Mouse (Mus musculus): ENCODE data around the gene Nabp1. TPM values are rescaled to one million over a fixed set of nuclear protein-coding genes. Genes with fewer than 3 reads are reported as not detected.

Gene Nabp1
- polyA plus RNA-seq, 1 experiment from 2014 or later = 9.6 TPM

DNA sequence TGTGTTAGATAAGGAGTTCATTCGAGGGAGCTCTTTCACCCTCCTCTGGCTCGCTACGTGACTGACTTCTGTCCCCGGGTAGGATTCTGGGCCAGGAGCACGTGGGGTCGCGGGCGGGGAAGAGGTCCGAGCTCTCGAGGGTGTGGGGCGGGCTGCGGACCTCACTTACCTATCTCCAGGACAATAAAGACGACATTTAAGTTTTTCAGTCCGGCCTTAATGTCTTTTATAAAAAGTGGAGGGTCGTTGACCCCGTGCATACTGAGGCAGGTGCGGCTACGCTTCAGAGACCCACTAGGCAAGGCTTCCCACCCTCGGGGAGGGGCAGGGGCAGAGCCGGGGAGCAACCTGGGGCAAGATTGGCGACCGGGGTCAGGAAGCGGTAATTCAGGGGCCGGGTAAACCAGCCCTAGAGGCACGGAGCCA, 556 bp downstream of the Nabp1 start:
- Histone ChIP-seq H3K4me2 (ENCODE audit: low read length) (peak overlapping the region; percentile 99), H3K27me3 (ENCODE audit: control insufficient read depth, insufficient read depth, low read depth, low read length) (no peaks in the 10 kb centered on the region), H3K9ac (ENCODE audit: low read depth, low read length) (peak overlapping the region; percentile 75), H3K4me1 (ENCODE audit: control insufficient read depth, insufficient read depth, low read length) (peaks cover 6% of the 10 kb centered on the region), H3K36me3 (ENCODE audit: control insufficient read depth, insufficient read depth, low read length) (no peaks in the 10 kb centered on the region), H3K4me3 (ENCODE audit: low read depth, low read length) (peak overlapping the region; percentile 64), H3K27ac (ENCODE audit: low read length) (peak overlapping the region; percentile 78), H3K9me3 (replicated peaks; ENCODE audit: control insufficient read depth, low read length, poor library complexity, severe bottlenecking) (no peaks in the 10 kb centered on the region)
- WGBS = under 1% methylated on average over 25 of the region's 25 CpGs
- peak; percentile 47 for ATAC-seq

DNA sequence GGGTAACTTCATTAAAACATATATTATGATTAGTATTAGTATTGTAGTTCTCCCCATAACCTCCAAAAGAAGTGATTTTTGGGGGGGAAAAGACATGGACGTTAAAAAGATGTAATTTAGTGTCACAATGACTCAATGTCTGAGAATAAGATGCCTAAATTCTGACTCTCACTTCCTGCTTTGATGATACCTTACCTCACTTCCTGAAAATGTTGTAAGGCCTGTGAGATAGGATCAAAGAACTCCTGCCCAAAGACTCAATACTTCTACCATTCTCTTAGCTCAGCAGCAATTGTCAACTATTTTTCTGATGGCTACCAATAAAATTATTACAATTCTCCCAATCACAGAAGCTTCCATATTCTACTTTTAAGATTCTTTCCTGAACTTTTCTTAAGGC, 1.8 kb downstream of the Nabp1 start:
- H3K4me3 ChIP-seq (ENCODE audit: low read depth, low read length) = no peak overlapping the region
- H3K9me3 ChIP-seq (replicated peaks; ENCODE audit: control insufficient read depth, low read length, poor library complexity, severe bottlenecking) = no peaks in the 10 kb centered on the region
- no peak overlapping the region for H3K4me2 ChIP-seq (ENCODE audit: low read length)
- no peak overlapping the region for H3K9ac ChIP-seq (ENCODE audit: low read depth, low read length)
- H3K27ac ChIP-seq (ENCODE audit: low read length) = no peak overlapping the region
- no peaks in the 10 kb centered on the region for H3K36me3 ChIP-seq (ENCODE audit: control insufficient read depth, insufficient read depth, low read length)
- WGBS = 83% methylated on average over 1 of the region's 1 CpGs
- no peaks in the 10 kb centered on the region for H3K27me3 ChIP-seq (ENCODE audit: control insufficient read depth, insufficient read depth, low read depth, low read length)
- peaks cover 6% of the 10 kb centered on the region for H3K4me1 ChIP-seq (ENCODE audit: control insufficient read depth, insufficient read depth, low read length)
- no peak for ATAC-seq

DNA sequence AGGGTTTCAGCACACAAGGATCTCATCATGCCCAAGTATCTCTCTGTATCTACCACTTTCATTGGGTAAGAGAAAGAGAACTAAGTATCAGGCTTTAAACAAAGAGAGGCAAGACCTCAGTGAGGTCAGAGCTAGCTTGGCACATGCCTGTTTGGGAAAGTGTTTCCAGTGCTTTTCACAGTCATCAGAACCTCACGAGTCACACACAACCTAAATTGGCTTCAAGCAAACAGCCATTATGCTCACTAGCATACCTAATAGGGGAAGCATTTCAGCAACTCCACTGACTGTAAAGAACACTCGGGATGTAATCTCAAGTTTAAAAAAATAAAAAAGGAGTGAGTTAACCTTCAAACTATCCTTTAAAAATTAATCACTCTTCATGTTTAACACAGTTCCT, 10.1 kb downstream of the Nabp1 start:
- H3K36me3 ChIP-seq (ENCODE audit: control insufficient read depth, insufficient read depth, low read length) = no peaks in the 10 kb centered on the region; the same call in 1 of the 2 replicates
- WGBS = 68% methylated on average over 2 of the region's 2 CpGs
- ATAC-seq = no peak
- no peaks in the 10 kb centered on the region for H3K9me3 ChIP-seq (replicated peaks; ENCODE audit: control insufficient read depth, low read length, poor library complexity, severe bottlenecking)
- no peak overlapping the region for H3K9ac ChIP-seq (ENCODE audit: low read depth, low read length)
- no peak overlapping the region for H3K4me3 ChIP-seq (ENCODE audit: low read depth, low read length)
- H3K27me3 ChIP-seq (ENCODE audit: control insufficient read depth, insufficient read depth, low read depth, low read length) = no peaks in the 10 kb centered on the region
- no peaks in the 10 kb centered on the region for H3K4me1 ChIP-seq (ENCODE audit: control insufficient read depth, insufficient read depth, low read length)
- no peak overlapping the region for H3K27ac ChIP-seq (ENCODE audit: low read length)
- no peak overlapping the region for H3K4me2 ChIP-seq (ENCODE audit: low read length)

DNA sequence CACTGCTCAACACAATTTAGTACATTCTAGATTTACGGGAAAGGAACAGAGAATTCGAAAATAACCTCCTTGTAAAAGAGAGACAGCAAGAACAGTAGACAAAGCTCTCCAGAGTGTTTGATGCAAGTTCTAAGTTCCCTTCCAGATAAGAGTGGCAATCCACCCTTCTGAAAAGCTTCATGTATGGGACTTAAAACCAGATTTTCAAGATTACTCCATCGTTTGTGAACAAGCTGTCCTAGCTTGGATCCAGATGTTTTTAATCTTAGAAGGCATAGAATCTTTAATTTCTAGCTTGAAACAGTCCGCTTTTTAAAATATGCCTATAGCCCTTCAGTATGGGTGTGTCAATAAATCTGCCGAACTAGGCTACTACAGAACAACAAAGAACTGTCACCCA, 11.0 kb downstream of the Nabp1 start:
- H3K27me3 ChIP-seq (ENCODE audit: control insufficient read depth, insufficient read depth, low read depth, low read length) = no peaks in the 10 kb centered on the region
- no peak overlapping the region for H3K4me3 ChIP-seq (ENCODE audit: low read depth, low read length)
- no peaks in the 10 kb centered on the region for H3K4me1 ChIP-seq (ENCODE audit: control insufficient read depth, insufficient read depth, low read length)
- no peaks in the 10 kb centered on the region for H3K9me3 ChIP-seq (replicated peaks; ENCODE audit: control insufficient read depth, low read length, poor library complexity, severe bottlenecking)
- no peak overlapping the region for H3K4me2 ChIP-seq (ENCODE audit: low read length)
- no peak overlapping the region for H3K9ac ChIP-seq (ENCODE audit: low read depth, low read length)
- no peaks in the 10 kb centered on the region; the same call in 1 of the 2 replicates for H3K36me3 ChIP-seq (ENCODE audit: control insufficient read depth, insufficient read depth, low read length)
- no peak for ATAC-seq
- H3K27ac ChIP-seq (ENCODE audit: low read length) = no peak overlapping the region
- 92% methylated on average over 5 of the region's 5 CpGs for WGBS

DNA sequence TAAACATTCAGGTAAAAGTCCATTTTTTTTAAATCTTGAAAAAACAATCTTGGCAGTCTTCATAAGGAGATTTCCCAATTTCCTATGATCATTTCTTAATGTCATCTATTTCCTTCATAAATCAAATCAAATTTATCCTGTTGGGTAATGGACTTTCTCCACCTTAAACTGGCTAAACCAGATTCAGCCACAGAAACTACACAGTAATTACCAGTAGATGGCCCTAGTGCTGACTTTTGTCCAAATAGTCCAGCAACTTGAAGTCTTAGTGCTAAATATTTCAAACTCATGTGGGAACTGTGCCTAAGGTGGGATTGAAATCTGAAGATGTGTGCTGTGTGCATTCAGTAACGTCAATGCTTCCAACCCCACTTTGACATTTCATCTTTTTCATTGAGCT, 11.8 kb downstream of the Nabp1 start:
- Histone ChIP-seq H3K27ac (ENCODE audit: low read length) (no peak overlapping the region), H3K9ac (ENCODE audit: low read depth, low read length) (no peak overlapping the region), H3K4me2 (ENCODE audit: low read length) (no peak overlapping the region), H3K4me1 (ENCODE audit: control insufficient read depth, insufficient read depth, low read length) (no peaks in the 10 kb centered on the region), H3K27me3 (ENCODE audit: control insufficient read depth, insufficient read depth, low read depth, low read length) (no peaks in the 10 kb centered on the region), H3K4me3 (ENCODE audit: low read depth, low read length) (no peak overlapping the region), H3K9me3 (replicated peaks; ENCODE audit: control insufficient read depth, low read length, poor library complexity, severe bottlenecking) (no peaks in the 10 kb centered on the region), H3K36me3 (ENCODE audit: control insufficient read depth, insufficient read depth, low read length) (no peaks in the 10 kb centered on the region; the same call in 1 of the 2 replicates)
- 38% methylated on average over 1 of the region's 1 CpGs for WGBS
- no peak for ATAC-seq

DNA sequence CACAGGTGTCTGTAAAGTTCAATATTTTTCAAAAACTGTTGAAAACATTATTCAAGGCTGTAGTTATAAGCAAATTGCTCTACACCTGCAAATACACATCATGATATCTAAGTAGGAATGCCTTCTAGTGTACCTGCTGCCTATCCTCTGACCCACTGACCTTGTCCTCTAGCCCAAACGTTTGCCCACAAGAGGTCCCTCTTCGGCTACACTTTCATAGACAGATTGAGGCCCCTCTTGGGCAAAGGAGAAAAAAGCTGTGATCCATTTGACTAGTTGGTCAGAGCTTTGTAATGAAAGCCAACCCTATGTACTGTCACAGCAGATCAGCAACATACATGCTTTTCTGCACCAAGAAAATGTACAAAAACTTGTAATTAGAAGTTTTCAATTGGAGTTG, 12.9 kb downstream of the Nabp1 start:
- ATAC-seq = no peak
- Histone ChIP-seq H3K27me3 (ENCODE audit: control insufficient read depth, insufficient read depth, low read depth, low read length) (no peaks in the 10 kb centered on the region), H3K27ac (ENCODE audit: low read length) (no peak overlapping the region), H3K9ac (ENCODE audit: low read depth, low read length) (no peak overlapping the region), H3K4me3 (ENCODE audit: low read depth, low read length) (no peak overlapping the region), H3K4me2 (ENCODE audit: low read length) (no peak overlapping the region), H3K9me3 (replicated peaks; ENCODE audit: control insufficient read depth, low read length, poor library complexity, severe bottlenecking) (no peaks in the 10 kb centered on the region), H3K4me1 (ENCODE audit: control insufficient read depth, insufficient read depth, low read length) (no peaks in the 10 kb centered on the region), H3K36me3 (ENCODE audit: control insufficient read depth, insufficient read depth, low read length) (no peaks in the 10 kb centered on the region; the same call in 1 of the 2 replicates)
- WGBS = 41% methylated on average over 2 of the region's 2 CpGs

DNA sequence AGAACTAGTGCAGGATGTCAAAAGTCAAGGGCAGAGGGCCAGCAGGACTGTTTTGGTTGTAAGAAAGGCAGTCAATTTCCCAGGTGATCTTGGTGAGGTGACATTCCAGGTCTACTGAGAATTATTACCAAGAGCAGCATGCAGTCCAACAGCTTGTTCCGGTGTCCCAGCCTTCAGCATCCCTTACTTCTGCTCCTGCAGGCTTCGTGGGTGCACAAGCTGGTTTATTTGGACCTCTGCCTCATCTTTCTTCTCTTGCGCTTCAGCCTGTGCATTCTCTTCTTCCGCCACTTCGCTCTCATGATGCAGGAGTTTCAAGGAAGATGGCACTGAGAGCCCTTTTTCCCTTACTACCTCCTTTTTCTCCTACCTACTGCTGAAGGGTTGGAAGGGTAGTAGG, 15.2 kb downstream of the Nabp1 start:
- WGBS = 93% methylated on average over 5 of the region's 5 CpGs
- Histone ChIP-seq H3K9ac (ENCODE audit: low read depth, low read length) (no peak overlapping the region), H3K4me1 (ENCODE audit: control insufficient read depth, insufficient read depth, low read length) (no peaks in the 10 kb centered on the region), H3K36me3 (ENCODE audit: control insufficient read depth, insufficient read depth, low read length) (no peaks in the 10 kb centered on the region), H3K27me3 (ENCODE audit: control insufficient read depth, insufficient read depth, low read depth, low read length) (no peaks in the 10 kb centered on the region), H3K27ac (ENCODE audit: low read length) (no peak overlapping the region), H3K4me3 (ENCODE audit: low read depth, low read length) (no peak overlapping the region), H3K4me2 (ENCODE audit: low read length) (no peak overlapping the region), H3K9me3 (replicated peaks; ENCODE audit: control insufficient read depth, low read length, poor library complexity, severe bottlenecking) (no peaks in the 10 kb centered on the region)
- ATAC-seq = no peak

DNA sequence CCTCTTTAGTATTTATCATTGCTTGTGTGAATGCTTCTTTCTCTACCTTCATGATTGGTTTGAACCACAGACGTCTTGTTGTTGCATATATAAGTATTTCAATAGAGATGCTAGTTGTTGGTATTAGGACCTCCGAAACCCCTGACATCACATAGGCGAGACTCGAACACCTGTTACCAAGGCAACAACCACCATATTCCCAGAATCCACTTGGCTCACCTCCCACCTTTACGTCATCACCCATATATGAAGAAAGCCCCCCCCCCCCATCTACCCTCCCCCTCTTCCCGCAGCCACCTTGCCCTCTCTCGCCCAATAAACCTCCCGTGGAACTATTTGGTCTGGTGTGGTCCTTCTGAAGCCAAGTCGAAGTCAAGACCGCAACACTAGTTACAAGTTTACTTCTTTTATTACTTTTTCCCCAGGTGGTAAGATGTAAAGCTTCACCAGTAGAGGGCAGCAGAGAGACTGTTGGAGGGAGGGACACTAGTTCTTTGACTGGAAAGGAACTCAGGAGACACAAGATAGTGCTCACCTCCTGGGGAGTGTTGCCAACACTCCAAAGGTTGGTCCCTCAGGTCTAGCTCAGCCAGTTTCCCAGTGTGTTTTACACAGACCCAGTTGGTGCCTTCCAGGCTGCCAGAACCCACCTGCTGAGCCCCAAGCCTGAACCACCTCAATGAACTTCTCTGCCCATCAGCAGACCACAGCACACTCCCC, 19.3 kb downstream of the Nabp1 start:
- no peaks in the 10 kb centered on the region for H3K27me3 ChIP-seq (ENCODE audit: control insufficient read depth, insufficient read depth, low read depth, low read length)
- no peaks in the 10 kb centered on the region for H3K36me3 ChIP-seq (ENCODE audit: control insufficient read depth, insufficient read depth, low read length)
- H3K4me1 ChIP-seq (ENCODE audit: control insufficient read depth, insufficient read depth, low read length) = no peaks in the 10 kb centered on the region
- no peak for ATAC-seq
- H3K4me3 ChIP-seq (ENCODE audit: low read depth, low read length) = no peak overlapping the region
- H3K4me2 ChIP-seq (ENCODE audit: low read length) = no peak overlapping the region
- no peak overlapping the region for H3K27ac ChIP-seq (ENCODE audit: low read length)
- H3K9ac ChIP-seq (ENCODE audit: low read depth, low read length) = no peak overlapping the region
- 70% methylated on average over 10 of the region's 10 CpGs for WGBS
- no peaks in the 10 kb centered on the region for H3K9me3 ChIP-seq (replicated peaks; ENCODE audit: control insufficient read depth, low read length, poor library complexity, severe bottlenecking)

DNA sequence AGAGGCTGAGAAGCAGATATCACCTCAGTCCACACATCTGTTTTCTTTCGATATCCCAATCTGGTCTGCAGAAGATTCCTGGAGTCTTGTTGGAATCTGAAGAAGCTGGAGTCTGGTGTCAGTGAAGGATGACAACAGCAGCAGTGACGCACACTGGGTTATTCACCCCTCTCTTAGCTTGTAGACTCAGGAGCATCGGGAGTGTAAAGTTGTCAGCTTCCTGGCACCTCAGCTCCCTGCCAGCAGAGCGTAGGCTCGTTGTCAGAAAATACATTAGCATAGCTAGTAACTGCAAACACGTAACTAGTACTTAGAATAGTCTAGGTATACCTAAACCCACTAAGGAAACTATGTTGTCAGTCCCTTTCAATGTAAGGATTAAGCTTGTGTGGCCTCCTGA, 20.1 kb downstream of the Nabp1 start:
- H3K9me3 ChIP-seq (replicated peaks; ENCODE audit: control insufficient read depth, low read length, poor library complexity, severe bottlenecking) = no peaks in the 10 kb centered on the region
- H3K36me3 ChIP-seq (ENCODE audit: control insufficient read depth, insufficient read depth, low read length) = no peaks in the 10 kb centered on the region
- no peak overlapping the region for H3K27ac ChIP-seq (ENCODE audit: low read length)
- H3K27me3 ChIP-seq (ENCODE audit: control insufficient read depth, insufficient read depth, low read depth, low read length) = no peaks in the 10 kb centered on the region
- H3K9ac ChIP-seq (ENCODE audit: low read depth, low read length) = no peak overlapping the region
- 84% methylated on average over 6 of the region's 6 CpGs for WGBS
- no peak overlapping the region for H3K4me3 ChIP-seq (ENCODE audit: low read depth, low read length)
- no peak overlapping the region for H3K4me2 ChIP-seq (ENCODE audit: low read length)
- ATAC-seq = no peak
- no peaks in the 10 kb centered on the region for H3K4me1 ChIP-seq (ENCODE audit: control insufficient read depth, insufficient read depth, low read length)

All from midbrain, embryonic 16.5 days (tissue).